Mouse (Mus musculus) hindbrain, embryonic 10.5 days (tissue): ENCODE results near the gene Map3k9. TPM values are rescaled to one million over a fixed set of nuclear protein-coding genes. Genes with fewer than 3 reads are reported as not detected.
A peak's percentile ranks its signal among the peaks of the same experiment; 100 is the strongest.

Experiments
- DNase-seq: peaks from one replicate; pipeline ENCODE4 v3.0.0-alpha.2; 2017; ENCODE audit warnings: low spot score
- H3K27ac ChIP-seq: fragments of 300-500 bp; sonication (generic); 2 replicates; pipeline ENCODE4 v1.5.1; 2016; ENCODE audit warnings: mild to moderate bottlenecking, moderate library complexity
- H3K27me3 ChIP-seq: fragments of 300-500 bp; sonication (generic); 2 replicates; pipeline ENCODE4 v1.6.1; 2016; ENCODE audit warnings: mild to moderate bottlenecking; ENCODE audit not compliant: poor library complexity, insufficient read depth, severe bottlenecking
- H3K36me3 ChIP-seq: fragments of 300-500 bp; sonication (generic); 2 replicates; pipeline ENCODE4 v1.6.1; 2016; ENCODE audit warnings: mild to moderate bottlenecking, moderate library complexity
- H3K4me1 ChIP-seq: fragments of 300-500 bp; sonication (generic); replicated peaks from 2 replicates; pipeline ENCODE4 v1.6.1; 2016; ENCODE audit warnings: mild to moderate bottlenecking
- H3K4me3 ChIP-seq: fragments of 300-500 bp; sonication (generic); 2 replicates; pipeline ENCODE4 v1.5.1; 2016; ENCODE audit warnings: mild to moderate bottlenecking, moderate library complexity
- H3K9me3 ChIP-seq: fragments of 300-500 bp; sonication (generic); 2 replicates; pipeline ENCODE4 v1.6.1; 2016; ENCODE audit warnings: mild to moderate bottlenecking, moderate library complexity
- WGBS: fragments of 180-500 bp; shearing (Covaris S2); methylation state at CpG from one replicate; pipeline ENCODE4 v1.1.7; 2016; 5-methylcytosine and 5-hydroxymethylcytosine counted together
- polyA plus RNA-seq: library from polyadenylated mRNA; unstranded; fragments of >200 nt; fragmentation: Nextera tagmentation; extraction: Ambion mirVana; gene quantifications from 2 replicates; pipeline ENCODE4 v1.2.1, GENCODE M21; 2016

The Map3k9 gene
- polyA plus RNA-seq, 1 experiment from 2014 or later, result 2.1 TPM

DNA sequence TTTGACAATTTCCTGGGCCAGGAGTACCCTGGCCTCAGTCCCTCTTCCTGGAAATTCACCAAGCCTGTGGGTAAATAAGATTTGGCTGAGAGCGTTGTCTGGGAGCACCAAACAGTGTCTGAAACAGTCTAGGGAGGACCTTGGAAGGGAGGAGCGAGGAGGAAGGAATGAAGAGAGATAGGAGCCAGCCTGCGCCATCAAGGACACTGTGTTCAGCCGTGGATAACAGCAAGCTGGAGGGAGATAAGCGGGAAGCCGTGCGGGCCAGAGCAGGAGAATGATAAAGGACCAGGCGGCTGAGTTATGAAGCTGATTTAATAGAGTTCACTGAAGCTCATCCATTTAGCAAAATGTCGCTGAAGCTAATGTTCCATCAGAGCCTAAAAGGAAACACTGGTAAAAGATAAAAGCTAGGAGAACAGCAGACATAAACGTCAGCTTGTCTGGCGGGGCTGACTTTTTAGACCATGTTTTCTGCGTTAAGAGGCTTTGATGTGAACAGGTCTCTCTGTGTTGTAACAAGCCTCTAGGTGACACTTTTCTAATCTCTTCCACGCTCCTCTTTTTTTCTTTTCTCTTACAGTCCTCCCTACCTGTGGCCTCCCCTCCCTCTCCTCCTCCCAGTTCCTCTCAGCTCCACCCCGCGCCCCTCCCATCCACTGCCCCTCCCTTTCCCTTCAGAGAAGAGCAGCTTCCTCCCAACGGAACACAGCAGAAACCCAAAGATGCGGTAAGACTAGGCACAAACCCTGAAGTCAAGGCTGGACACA lies 26.0 kb upstream of the Map3k9 start:
- Histone ChIP-seq H3K27ac (peak overlapping the region; percentile 54), H3K27me3 (peaks cover 34% of the 10 kb centered on the region), H3K36me3 (no peaks in the 10 kb centered on the region), H3K4me3 (peak overlapping the region; percentile 43), H3K9me3 (no peaks in the 10 kb centered on the region), H3K4me1 (peaks cover 42% of the 10 kb centered on the region)
- WGBS, result 33% methylated on average over 17 of the region's 17 CpGs
- DNase-seq, result peak; percentile 41

DNA sequence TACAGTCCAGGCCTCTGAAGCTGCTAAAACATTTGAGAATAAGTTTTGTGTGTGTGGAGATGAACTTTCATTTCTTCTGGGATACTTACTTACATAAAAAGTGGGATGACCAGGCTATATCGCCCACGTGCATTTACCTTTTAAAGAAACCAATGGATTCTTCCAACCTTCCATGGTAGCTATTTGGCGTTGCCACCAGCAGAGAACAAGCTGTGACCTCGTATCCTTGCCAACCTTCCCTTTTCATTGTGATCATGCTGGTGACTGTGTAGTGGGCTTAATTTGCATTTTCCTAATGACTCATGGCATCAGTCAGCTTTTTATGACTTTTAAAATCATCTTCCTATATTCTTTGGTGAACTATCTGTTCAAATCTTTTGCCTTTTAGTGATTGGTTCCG lies 25.1 kb upstream of the Map3k9 start:
- H3K27ac ChIP-seq, result no peak overlapping the region
- no peak overlapping the region for H3K4me3 ChIP-seq
- no peak for DNase-seq
- H3K9me3 ChIP-seq, result no peaks in the 10 kb centered on the region
- H3K4me1 ChIP-seq, result peaks cover 42% of the 10 kb centered on the region
- WGBS, result 82% methylated on average over 5 of the region's 5 CpGs
- peaks cover 34% of the 10 kb centered on the region for H3K27me3 ChIP-seq
- no peaks in the 10 kb centered on the region for H3K36me3 ChIP-seq

DNA sequence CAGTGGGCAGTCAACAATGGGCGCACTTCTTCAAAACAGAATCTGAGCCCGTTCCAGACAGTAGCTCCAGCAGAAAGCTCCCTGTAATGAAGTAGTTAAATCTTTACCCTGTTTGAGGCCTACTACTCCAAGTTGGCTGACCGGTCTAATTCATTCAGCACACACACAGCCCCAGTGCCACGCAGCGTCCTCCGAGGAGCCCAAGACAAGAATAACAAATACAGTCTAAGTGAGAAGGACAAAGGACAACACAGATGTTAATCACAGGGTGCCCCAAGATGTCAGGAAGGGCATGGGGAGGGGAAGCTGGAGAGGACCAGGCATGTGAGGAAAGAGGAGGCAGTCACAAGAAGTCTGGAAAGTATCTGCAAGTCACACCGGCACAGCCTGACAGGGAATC lies 22.8 kb upstream of the Map3k9 start:
- peak; percentile 34 for DNase-seq
- Histone ChIP-seq H3K9me3 (no peaks in the 10 kb centered on the region), H3K36me3 (no peaks in the 10 kb centered on the region), H3K4me3 (no peak overlapping the region), H3K4me1 (peaks cover 33% of the 10 kb centered on the region), H3K27me3 (peaks cover 19% of the 10 kb centered on the region), H3K27ac (no peak overlapping the region)
- WGBS, result 36% methylated on average over 7 of the region's 7 CpGs

DNA sequence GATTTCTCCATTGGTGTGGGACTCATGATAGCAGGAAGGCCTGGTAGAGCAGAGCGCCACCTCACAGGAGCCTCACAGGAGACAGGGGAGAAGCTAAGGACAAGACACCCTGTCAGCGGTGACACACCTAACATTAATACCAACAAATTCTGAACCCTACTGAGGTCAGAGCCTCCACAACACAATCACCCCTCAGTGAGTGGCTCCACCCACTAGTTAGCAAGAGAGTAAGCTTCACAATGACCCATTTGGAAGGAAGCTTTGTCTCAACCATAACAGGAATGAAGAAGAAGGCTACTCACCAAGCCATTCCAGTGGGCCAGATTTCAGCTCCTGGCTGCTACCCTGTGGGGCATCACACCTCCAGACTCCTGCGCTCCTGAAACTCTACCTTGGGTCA lies 22.0 kb upstream of the Map3k9 start:
- no peak for DNase-seq
- peaks cover 16% of the 10 kb centered on the region for H3K27me3 ChIP-seq

DNA sequence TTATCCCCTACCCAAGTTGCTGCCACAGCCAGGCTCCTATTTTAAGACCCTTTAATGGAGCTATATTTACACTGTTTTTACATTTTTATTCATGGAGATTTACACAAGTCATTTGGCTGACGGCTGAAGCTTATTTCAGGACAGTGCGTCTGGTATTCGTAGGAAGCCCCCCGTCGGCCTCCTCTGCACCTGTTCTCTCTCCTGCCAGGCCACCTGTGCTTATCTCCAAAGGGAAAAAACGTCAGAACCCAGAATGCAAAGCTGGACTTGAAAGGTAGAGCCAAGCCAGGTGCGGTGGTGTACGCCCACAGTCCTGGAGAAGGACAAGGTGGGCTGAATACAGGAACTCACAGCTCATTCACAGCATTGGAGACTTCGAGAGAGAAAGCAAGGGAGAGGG lies 20.2 kb upstream of the Map3k9 start:
- Histone ChIP-seq H3K4me3 (no peak overlapping the region), H3K9me3 (no peaks in the 10 kb centered on the region), H3K27me3 (peaks cover 8% of the 10 kb centered on the region), H3K36me3 (no peaks in the 10 kb centered on the region), H3K4me1 (peaks cover 10% of the 10 kb centered on the region), H3K27ac (no peak overlapping the region)
- 87% methylated on average over 9 of the region's 9 CpGs for WGBS
- no peak for DNase-seq

More for the DNA sequence above, 22.0 kb upstream of the Map3k9 start:
- Histone ChIP-seq H3K9me3 (no peaks in the 10 kb centered on the region), H3K27ac (no peak overlapping the region), H3K4me1 (peaks cover 25% of the 10 kb centered on the region), H3K36me3 (no peaks in the 10 kb centered on the region), H3K4me3 (no peak overlapping the region)
- 91% methylated on average over 3 of the region's 3 CpGs for WGBS

DNA sequence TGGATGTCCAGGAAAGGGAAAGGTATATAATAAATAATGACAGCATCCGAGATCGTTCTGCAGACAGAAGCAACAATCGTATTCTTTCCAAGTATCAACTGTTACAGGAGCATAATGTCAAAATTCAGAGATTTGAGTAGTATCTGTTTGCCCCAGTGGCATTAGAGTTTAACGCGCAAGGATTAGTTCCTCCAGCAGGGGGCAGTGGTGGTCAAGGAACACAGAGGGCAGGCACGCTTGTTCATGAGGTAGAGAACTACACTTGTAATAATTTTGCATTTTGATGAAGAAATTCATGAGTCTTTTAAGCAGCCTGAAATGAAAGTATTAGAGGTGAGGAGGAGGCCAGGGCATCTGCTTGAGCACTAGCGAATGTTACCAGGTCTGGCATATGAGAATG lies 15.6 kb upstream of the Map3k9 start:
- Histone ChIP-seq H3K27ac (no peak overlapping the region), H3K4me1 (no peaks in the 10 kb centered on the region), H3K27me3 (no peaks in the 10 kb centered on the region), H3K9me3 (no peaks in the 10 kb centered on the region), H3K4me3 (no peak overlapping the region), H3K36me3 (no peaks in the 10 kb centered on the region)
- 10% methylated on average over 7 of the region's 7 CpGs for WGBS
- DNase-seq, result peak; percentile 82

DNA sequence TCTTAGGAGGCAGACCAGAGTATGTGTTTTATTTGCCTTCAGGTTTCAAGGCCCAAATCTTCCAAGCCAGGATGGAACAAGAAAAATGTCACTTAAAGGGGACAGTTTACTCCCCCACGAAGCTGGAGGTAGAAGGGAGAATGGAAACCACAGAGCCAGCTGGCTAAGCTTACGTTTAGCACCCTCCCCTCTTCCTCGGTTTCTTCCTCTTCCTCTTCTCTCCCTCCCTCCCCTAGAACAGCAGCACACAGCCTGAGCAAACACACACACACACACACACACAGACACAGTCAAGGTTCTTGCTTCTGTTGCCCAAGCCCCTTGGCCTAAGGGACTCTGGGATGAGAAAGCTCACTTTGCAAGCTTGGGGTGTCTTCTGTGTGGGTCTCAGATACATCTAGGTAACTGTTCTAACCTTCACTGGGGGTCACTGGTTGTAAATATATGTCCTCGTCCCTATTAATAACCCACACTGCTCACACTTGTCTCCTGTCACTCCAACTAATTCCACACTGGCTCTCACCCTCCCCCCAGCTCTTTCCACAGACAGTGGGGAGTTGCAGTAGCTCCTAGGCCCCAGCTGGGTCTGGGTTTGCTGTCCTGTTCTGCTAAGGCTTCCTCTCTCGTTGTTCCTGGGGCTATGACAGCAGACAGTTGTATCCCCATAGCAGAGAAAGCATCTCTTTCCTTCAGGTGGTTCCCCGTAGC lies 11.7 kb upstream of the Map3k9 start:
- Histone ChIP-seq H3K4me3 (no peak overlapping the region), H3K4me1 (no peaks in the 10 kb centered on the region), H3K27ac (no peak overlapping the region), H3K36me3 (no peaks in the 10 kb centered on the region), H3K27me3 (no peaks in the 10 kb centered on the region), H3K9me3 (no peaks in the 10 kb centered on the region)
- no peak for DNase-seq
- 75% methylated on average over 6 of the region's 6 CpGs for WGBS

DNA sequence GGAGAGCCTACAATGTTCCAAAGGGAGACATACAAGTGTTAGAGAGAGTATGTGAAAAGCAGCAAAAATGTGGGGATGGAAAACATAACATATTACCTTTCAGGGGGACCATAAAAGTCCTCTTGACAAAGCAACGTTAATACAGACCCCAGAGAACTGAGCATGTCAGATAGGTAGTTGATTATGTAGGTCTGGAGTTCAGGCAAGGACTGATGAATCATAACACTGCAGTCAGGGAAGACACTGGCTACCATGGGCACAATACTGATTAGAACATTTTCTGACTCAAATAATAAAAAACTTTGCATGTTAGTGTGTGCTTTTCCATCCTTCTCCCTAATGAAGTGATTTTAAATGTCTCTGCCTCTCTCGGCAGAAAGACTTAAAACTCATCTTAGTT lies 8.5 kb upstream of the Map3k9 start:
- WGBS, result 76% methylated on average over 2 of the region's 2 CpGs

DNA sequence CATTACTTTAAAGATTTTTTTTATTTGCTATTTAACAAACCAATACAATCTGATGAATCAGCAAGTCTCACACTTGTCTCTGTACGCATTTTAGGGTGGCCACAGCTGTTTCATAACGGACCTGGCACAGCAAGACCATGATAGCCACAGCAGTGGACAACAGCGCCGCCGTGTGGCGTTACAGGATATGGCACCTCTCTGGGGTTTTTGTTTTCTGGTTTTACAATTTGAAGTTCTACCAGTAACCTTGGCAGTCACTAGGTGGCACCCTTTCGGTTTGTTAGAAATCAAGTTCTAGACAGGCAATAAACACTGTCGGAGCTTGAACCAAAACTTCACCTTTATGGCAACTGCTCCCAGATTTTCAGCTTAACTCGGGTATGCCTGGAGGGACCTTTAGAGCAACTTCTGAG lies 7.7 kb upstream of the Map3k9 start:
- Histone ChIP-seq H3K27me3 (peaks cover 3% of the 10 kb centered on the region; the same call in 1 of the 2 replicates), H3K4me1 (no peaks in the 10 kb centered on the region), H3K27ac (no peak overlapping the region), H3K36me3 (no peaks in the 10 kb centered on the region), H3K4me3 (no peak overlapping the region), H3K9me3 (no peaks in the 10 kb centered on the region)
- peak; percentile 92 for DNase-seq
- 9% methylated on average over 9 of the region's 9 CpGs for WGBS

More for the DNA sequence above, 8.5 kb upstream of the Map3k9 start:
- no peaks in the 10 kb centered on the region for H3K9me3 ChIP-seq
- no peak overlapping the region for H3K4me3 ChIP-seq
- DNase-seq, result no peak
- H3K36me3 ChIP-seq, result no peaks in the 10 kb centered on the region
- no peaks in the 10 kb centered on the region for H3K4me1 ChIP-seq
- no peaks in the 10 kb centered on the region for H3K27me3 ChIP-seq
- no peak overlapping the region for H3K27ac ChIP-seq

DNA sequence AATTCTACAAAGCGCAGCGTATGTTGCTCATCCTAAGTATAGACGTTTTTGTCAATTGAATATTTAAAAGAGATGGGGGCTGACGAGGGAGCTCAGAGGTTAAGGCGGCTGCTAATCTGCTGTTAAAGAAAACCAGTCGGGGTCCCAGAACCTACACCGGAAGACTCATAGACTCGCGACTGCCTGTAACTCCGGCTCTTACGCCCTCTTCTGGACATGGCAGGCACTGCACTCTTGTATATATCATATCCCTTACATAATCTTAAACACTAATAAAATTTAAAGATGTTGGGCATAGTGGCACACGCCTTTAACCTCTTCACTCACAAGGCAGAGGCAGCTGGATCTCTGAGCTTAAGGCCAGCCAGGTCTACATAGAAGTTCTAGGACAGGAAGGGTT lies 6.3 kb upstream of the Map3k9 start:
- no peak for DNase-seq
- Histone ChIP-seq H3K9me3 (no peaks in the 10 kb centered on the region), H3K27me3 (peaks cover 17% of the 10 kb centered on the region), H3K4me3 (no peak overlapping the region), H3K27ac (no peak overlapping the region), H3K36me3 (no peaks in the 10 kb centered on the region), H3K4me1 (0 out of 2 replicates have a peak, but pooled peaks cover 5% of the 10 kb centered on the region)
- WGBS, result 50% methylated on average over 12 of the region's 12 CpGs

DNA sequence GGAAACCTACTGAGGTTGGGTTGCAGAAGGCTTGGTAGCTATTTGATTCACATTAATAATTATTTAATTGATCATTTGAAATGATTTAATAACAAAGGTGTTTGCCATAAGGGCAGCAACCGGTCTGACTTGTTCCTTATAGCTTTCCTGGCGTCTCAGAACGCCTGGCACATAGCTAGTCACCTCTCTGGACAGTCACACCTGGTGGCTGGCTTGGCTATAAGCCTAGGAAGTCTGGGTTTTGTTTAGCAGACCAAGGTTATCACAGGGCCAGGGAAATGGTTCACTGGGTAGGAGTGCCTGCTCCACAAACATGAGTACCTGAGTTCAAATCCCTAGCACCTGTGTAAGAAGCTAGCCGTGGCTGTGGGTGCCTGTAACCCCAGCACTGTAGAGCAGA lies 2.3 kb upstream of the Map3k9 start:
- H3K9me3 ChIP-seq, result no peaks in the 10 kb centered on the region
- 83% methylated on average over 4 of the region's 4 CpGs for WGBS
- no peaks in the 10 kb centered on the region for H3K36me3 ChIP-seq
- no peak overlapping the region for H3K27ac ChIP-seq
- H3K4me3 ChIP-seq, result no peak overlapping the region
- H3K27me3 ChIP-seq, result peaks cover 46% of the 10 kb centered on the region
- DNase-seq, result no peak
- peaks cover 34% of the 10 kb centered on the region for H3K4me1 ChIP-seq

DNA sequence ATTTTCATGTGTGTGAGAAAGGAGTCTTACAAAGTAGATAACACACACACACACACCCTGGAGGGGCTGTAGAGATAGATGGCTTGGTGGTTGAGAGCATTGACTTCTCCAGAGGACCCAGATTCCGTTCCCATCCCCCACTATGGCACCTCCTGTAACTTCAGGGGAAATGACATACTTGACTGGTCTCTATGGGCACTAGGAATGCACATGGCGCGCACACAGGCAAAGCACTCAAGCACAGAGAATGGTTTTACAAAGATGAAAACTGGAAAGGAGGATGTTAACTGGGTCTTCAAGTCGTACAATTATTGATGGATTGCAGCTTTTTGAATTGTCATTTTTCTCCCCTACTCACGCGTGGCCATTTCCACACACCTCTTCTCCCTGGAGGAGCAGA lies 1.6 kb upstream of the Map3k9 start:
- Histone ChIP-seq H3K36me3 (no peaks in the 10 kb centered on the region), H3K27me3 (peaks cover 46% of the 10 kb centered on the region), H3K4me1 (peaks cover 39% of the 10 kb centered on the region), H3K4me3 (no peak overlapping the region), H3K9me3 (no peaks in the 10 kb centered on the region), H3K27ac (no peak overlapping the region)
- DNase-seq, result no peak
- 85% methylated on average over 6 of the region's 6 CpGs for WGBS
